Mouse (Mus musculus): ENCODE measurements around the gene Gm7030. TPM values are rescaled to one million over a fixed set of nuclear protein-coding genes. Genes with fewer than 3 reads are reported as not detected.
"Not testable (repeated sequence)": the region's sequence is repeated elsewhere in the genome, so short reads cannot be mapped to it uniquely, and the experiment has no call there.

Gene Gm7030
- not detected in 2 replicates for polyA plus RNA-seq (2014; fragmentation: Nextera tagmentation; extraction: Ambion mirVana)

- H3K4me2 ChIP-seq (ENCODE audit: low read depth, low read length, severe bottlenecking); ATAC-seq (replicated peaks; ENCODE audit: low FRiP score); H3K4me1 ChIP-seq (replicated peaks; ENCODE audit: control insufficient read depth, insufficient read depth, low read length): not testable (repeated sequence)
These were observed at the start of gene Gm7030 for GRCm38 (mm10) chr17:36128968-36129817. TSS of gene Gm7030 (minus strand) at chr17:36129425.

GRCm38 (mm10) chr17:36178938-36179337 is 49.7 kb upstream of the Gm7030 start:
- H3K4me2 ChIP-seq (ENCODE audit: low read depth, low read length, severe bottlenecking): peak overlapping the region; percentile 49
- WGBS: 0% methylated on average over 36 of the region's 40 CpGs
- not testable (repeated sequence) for H3K27ac ChIP-seq (ENCODE audit: low read depth, low read length); H3K9me3 ChIP-seq (ENCODE audit: control insufficient read depth, low read length); H3K27me3 ChIP-seq (ENCODE audit: control insufficient read depth, insufficient read depth, low read length); H3K4me1 ChIP-seq (replicated peaks; ENCODE audit: control insufficient read depth, insufficient read depth, low read length); H3K36me3 ChIP-seq (ENCODE audit: control insufficient read depth, insufficient read depth, low read length)
- peak overlapping the region; percentile 23; the same call in 1 of the 2 replicates for H3K9ac ChIP-seq (ENCODE audit: low read length)
- peak; percentile 64 for DNase-seq (ENCODE audit: low spot score)
- ATAC-seq (replicated peaks; ENCODE audit: low FRiP score): peak; percentile 55; the same call in 1 of the 2 replicates
- H3K4me3 ChIP-seq (ENCODE audit: low read depth, low read length): peak overlapping the region; percentile 27

More at GRCm38 (mm10) chr17:36128968-36129817, at the start of gene Gm7030:
- 19% methylated on average over 24 of the region's 28 CpGs for WGBS
- H3K9ac ChIP-seq (ENCODE audit: low read length); H3K36me3 ChIP-seq (ENCODE audit: control insufficient read depth, insufficient read depth, low read length); H3K27me3 ChIP-seq (ENCODE audit: control insufficient read depth, insufficient read depth, low read length); H3K9me3 ChIP-seq (ENCODE audit: control insufficient read depth, low read length); H3K27ac ChIP-seq (ENCODE audit: low read depth, low read length); DNase-seq (ENCODE audit: low spot score); H3K4me3 ChIP-seq (ENCODE audit: low read depth, low read length): not testable (repeated sequence)

- H3K36me3 ChIP-seq (ENCODE audit: control insufficient read depth, insufficient read depth, low read length); H3K9ac ChIP-seq (ENCODE audit: low read length); H3K4me2 ChIP-seq (ENCODE audit: low read depth, low read length, severe bottlenecking); H3K4me3 ChIP-seq (ENCODE audit: low read depth, low read length); ATAC-seq (replicated peaks; ENCODE audit: low FRiP score); H3K4me1 ChIP-seq (replicated peaks; ENCODE audit: control insufficient read depth, insufficient read depth, low read length); DNase-seq (ENCODE audit: low spot score); H3K27ac ChIP-seq (ENCODE audit: low read depth, low read length); H3K27me3 ChIP-seq (ENCODE audit: control insufficient read depth, insufficient read depth, low read length); H3K9me3 ChIP-seq (ENCODE audit: control insufficient read depth, low read length): not testable (repeated sequence)
- no CpG with 5 or more reads among the region's 2 CpGs for WGBS
These were observed 46.9 kb upstream of the Gm7030 start for GRCm38 (mm10) chr17:36176132-36176531.

- H3K9ac ChIP-seq (ENCODE audit: low read length): no peak overlapping the region
- DNase-seq (ENCODE audit: low spot score): no peak
- ATAC-seq (replicated peaks; ENCODE audit: low FRiP score): no peak
- H3K4me1 ChIP-seq (replicated peaks; ENCODE audit: control insufficient read depth, insufficient read depth, low read length): no peaks in the 10 kb centered on the region
- no peak overlapping the region for H3K4me3 ChIP-seq (ENCODE audit: low read depth, low read length)
- H3K9me3 ChIP-seq (ENCODE audit: control insufficient read depth, low read length): no peaks in the 10 kb centered on the region
- 48% methylated on average over 1 of the region's 1 CpGs for WGBS
- no peak overlapping the region for H3K27ac ChIP-seq (ENCODE audit: low read depth, low read length)
- no peaks in the 10 kb centered on the region for H3K36me3 ChIP-seq (ENCODE audit: control insufficient read depth, insufficient read depth, low read length)
- no peak overlapping the region for H3K4me2 ChIP-seq (ENCODE audit: low read depth, low read length, severe bottlenecking)
- peaks cover 35% of the 10 kb centered on the region for H3K27me3 ChIP-seq (ENCODE audit: control insufficient read depth, insufficient read depth, low read length)
These were observed 41.1 kb upstream of the Gm7030 start for GRCm38 (mm10) chr17:36170287-36170814.

- Histone ChIP-seq H3K4me2 (ENCODE audit: low read depth, low read length, severe bottlenecking) (no peak overlapping the region), H3K36me3 (ENCODE audit: control insufficient read depth, insufficient read depth, low read length) (no peaks in the 10 kb centered on the region), H3K9me3 (ENCODE audit: control insufficient read depth, low read length) (no peaks in the 10 kb centered on the region), H3K4me1 (replicated peaks; ENCODE audit: control insufficient read depth, insufficient read depth, low read length) (no peaks in the 10 kb centered on the region), H3K4me3 (ENCODE audit: low read depth, low read length) (no peak overlapping the region), H3K27me3 (ENCODE audit: control insufficient read depth, insufficient read depth, low read length) (peaks cover 40% of the 10 kb centered on the region), H3K9ac (ENCODE audit: low read length) (no peak overlapping the region), H3K27ac (ENCODE audit: low read depth, low read length) (no peak overlapping the region)
- DNase-seq (ENCODE audit: low spot score) (no peak), ATAC-seq (replicated peaks; ENCODE audit: low FRiP score) (no peak)
These were observed 40.5 kb upstream of the Gm7030 start for GRCm38 (mm10) chr17:36169753-36170152.

- H3K4me3 ChIP-seq (ENCODE audit: low read depth, low read length); H3K27ac ChIP-seq (ENCODE audit: low read depth, low read length); H3K4me1 ChIP-seq (replicated peaks; ENCODE audit: control insufficient read depth, insufficient read depth, low read length); ATAC-seq (replicated peaks; ENCODE audit: low FRiP score); H3K9ac ChIP-seq (ENCODE audit: low read length); DNase-seq (ENCODE audit: low spot score); H3K9me3 ChIP-seq (ENCODE audit: control insufficient read depth, low read length); H3K4me2 ChIP-seq (ENCODE audit: low read depth, low read length, severe bottlenecking); H3K36me3 ChIP-seq (ENCODE audit: control insufficient read depth, insufficient read depth, low read length): not testable (repeated sequence)
- peaks cover 47% of the 10 kb centered on the region for H3K27me3 ChIP-seq (ENCODE audit: control insufficient read depth, insufficient read depth, low read length)
- no CpG with 5 or more reads among the region's 1 CpGs for WGBS
These were observed 39.9 kb upstream of the Gm7030 start for GRCm38 (mm10) chr17:36169094-36169493.

- 3% methylated on average over 59 of the region's 63 CpGs for WGBS
- Histone ChIP-seq H3K27me3 (ENCODE audit: control insufficient read depth, insufficient read depth, low read length) (peaks cover 53% of the 10 kb centered on the region), H3K9me3 (ENCODE audit: control insufficient read depth, low read length) (no peaks in the 10 kb centered on the region), H3K36me3 (ENCODE audit: control insufficient read depth, insufficient read depth, low read length) (no peaks in the 10 kb centered on the region), H3K4me2 (ENCODE audit: low read depth, low read length, severe bottlenecking) (peak within 1 kb of the TSS; percentile 3; the same call in 1 of the 2 replicates), H3K27ac (ENCODE audit: low read depth, low read length) (no peak within 1 kb of the TSS), H3K4me3 (ENCODE audit: low read depth, low read length) (peak within 1 kb of the TSS; percentile 17; the same call in 1 of the 2 replicates), H3K9ac (ENCODE audit: low read length) (no peak within 1 kb of the TSS), H3K4me1 (replicated peaks; ENCODE audit: control insufficient read depth, insufficient read depth, low read length) (no peaks in the 10 kb centered on the region)
- ATAC-seq (replicated peaks; ENCODE audit: low FRiP score): no peak
- DNase-seq (ENCODE audit: low spot score): no peak
These were observed 38.9 kb upstream of the Gm7030 start, which contains the start of gene Gm8909 for GRCm38 (mm10) chr17:36168039-36168652. TSS of gene Gm8909 (minus strand) at chr17:36168537.

GRCm38 (mm10) chr17:36167306-36168038 is 38.2 kb upstream of the Gm7030 start:
- Histone ChIP-seq H3K36me3 (ENCODE audit: control insufficient read depth, insufficient read depth, low read length) (no peaks in the 10 kb centered on the region), H3K4me3 (ENCODE audit: low read depth, low read length) (peak overlapping the region; percentile 17; the same call in 1 of the 2 replicates), H3K9me3 (ENCODE audit: control insufficient read depth, low read length) (no peaks in the 10 kb centered on the region), H3K9ac (ENCODE audit: low read length) (no peak overlapping the region), H3K4me2 (ENCODE audit: low read depth, low read length, severe bottlenecking) (peak overlapping the region; percentile 3; the same call in 1 of the 2 replicates), H3K27ac (ENCODE audit: low read depth, low read length) (no peak overlapping the region), H3K27me3 (ENCODE audit: control insufficient read depth, insufficient read depth, low read length) (peaks cover 56% of the 10 kb centered on the region), H3K4me1 (replicated peaks; ENCODE audit: control insufficient read depth, insufficient read depth, low read length) (no peaks in the 10 kb centered on the region)
- ATAC-seq (replicated peaks; ENCODE audit: low FRiP score): no peak
- WGBS: under 1% methylated on average over 49 of the region's 51 CpGs
- DNase-seq (ENCODE audit: low spot score): no peak
